Mouse (Mus musculus) ES-E14 (cell line): ENCODE measurements around the gene Fdxr. TPM values are rescaled to one million over a fixed set of nuclear protein-coding genes. Genes with fewer than 3 reads are reported as not detected.

ENCODE experiments used
- DNase-seq: peaks from one replicate; pipeline ENCODE4 v3.0.0-alpha.2; 2013; ENCODE audit warnings: low read depth, low spot score
- H3K27ac ChIP-seq: 2 replicates; pipeline ENCODE4 v1.5.1; 2012; ENCODE audit warnings: low read depth, mild to moderate bottlenecking, low read length, moderate library complexity, mixed read lengths; ENCODE audit not compliant: poor library complexity, insufficient read depth, severe bottlenecking
- H3K36me3 ChIP-seq: 2 replicates; pipeline ENCODE4 v1.6.1; 2012; ENCODE audit warnings: mild to moderate bottlenecking, low read length, moderate library complexity, mixed read lengths; ENCODE audit not compliant: control insufficient read depth, poor library complexity, insufficient read depth, severe bottlenecking
- H3K4me1 ChIP-seq, 2 experiments: fragments of 150-350 bp in 1 of 2; sonication (generic) in 1 of 2; 2 replicates each; pipeline ENCODE4 v1.6.1; 2012; ENCODE audit warnings: low read length in 2 of 2, mild to moderate bottlenecking in 1 of 2, mixed read lengths in 1 of 2; ENCODE audit not compliant: control insufficient read depth in 2 of 2, insufficient read depth in 2 of 2, poor library complexity in 1 of 2
- H3K4me3 ChIP-seq, 2 experiments: fragments of 150-350 bp in 1 of 2; sonication (generic) in 1 of 2; 2 replicates each; pipeline ENCODE4 v1.5.1; 2012; ENCODE audit warnings: low read length in 2 of 2, low read depth in 1 of 2, mild to moderate bottlenecking in 1 of 2, mixed read lengths in 1 of 2; ENCODE audit not compliant: insufficient read depth in 1 of 2, poor library complexity in 1 of 2, severe bottlenecking in 1 of 2
- H3K9ac ChIP-seq: 2 replicates; pipeline ENCODE4 v1.6.1; 2012; ENCODE audit warnings: low read depth, mild to moderate bottlenecking, low read length, mixed read lengths; ENCODE audit not compliant: poor library complexity, insufficient read depth, severe bottlenecking
- H3K9me3 ChIP-seq: fragments of 150-350 bp; sonication (generic); 2 replicates; pipeline ENCODE4 v1.6.1; 2012; ENCODE audit warnings: low read depth, mild to moderate bottlenecking, low read length; ENCODE audit not compliant: control insufficient read depth, insufficient read depth
- CHD2 ChIP-seq: IDR thresholded peaks from 2 replicates; pipeline ENCODE4 v1.6.1; 2014; ENCODE audit warnings: mild to moderate bottlenecking, low read depth, low read length, inconsistent platforms
- HCFC1 ChIP-seq: IDR thresholded peaks from 2 replicates; pipeline ENCODE4 v1.6.1; 2012; ENCODE audit warnings: low read length, inconsistent platforms, borderline replicate concordance; ENCODE audit not compliant: insufficient read depth
- MAFK ChIP-seq: IDR thresholded peaks from 2 replicates; pipeline ENCODE4 v1.6.1; 2014; ENCODE audit warnings: mild to moderate bottlenecking, low read depth, low read length, inconsistent platforms; ENCODE audit not compliant: insufficient read depth
- ZC3H11A ChIP-seq: IDR thresholded peaks from 2 replicates; pipeline ENCODE4 v1.6.1; 2012; ENCODE audit warnings: low read depth, mild to moderate bottlenecking, inconsistent platforms, low read length, borderline replicate concordance
- ZNF384 ChIP-seq: IDR thresholded peaks from 2 replicates; pipeline ENCODE4 v1.6.1; 2012; ENCODE audit warnings: low read depth, low read length, inconsistent platforms
- in situ Hi-C, 2 experiments: fragments of 600-800 bp; cut with MboI; formaldehyde crosslinking; loops; one replicate each; pipeline ENCODE4 v1.15.1; 2025; ENCODE audit warnings: low sequenced_read_pairs in 2 of 2, inconsistent platforms in 1 of 2; ENCODE audit not compliant: unreplicated experiment in 2 of 2
- total RNA-seq: library from RNA; depleted of rRNA; stranded (reverse); fragments of 300-350 nt; gene quantifications from 2 replicates; pipeline ENCODE4 v1.2.3, GENCODE M21; 2012

Fdxr gene
- total RNA-seq, 1 experiment, result 12.1 TPM

- no peaks in the 10 kb centered on the region for H3K36me3 ChIP-seq
- peak overlapping the region; percentile 56 to 60 for H3K4me3 ChIP-seq
- H3K27ac ChIP-seq, result no peak overlapping the region
- H3K9me3 ChIP-seq, result no peaks in the 10 kb centered on the region
- peak overlapping the region; percentile 65 for H3K9ac ChIP-seq
- peak; percentile 77 for DNase-seq
- peaks cover 7 to 33% of the 10 kb centered on the region in 2 experiments; a peak in 3 of 4 replicates for H3K4me1 ChIP-seq
- in situ Hi-C loops, result no loop called here
- TF ChIP-seq MAFK (no peak), ZC3H11A (no peak), CHD2 (no peak), ZNF384 (no peak), HCFC1 (no peak)
Observed at GRCm38 (mm10) chr11:115250405-115251090, 26.3 kb downstream of the Fdxr start.

DNA sequence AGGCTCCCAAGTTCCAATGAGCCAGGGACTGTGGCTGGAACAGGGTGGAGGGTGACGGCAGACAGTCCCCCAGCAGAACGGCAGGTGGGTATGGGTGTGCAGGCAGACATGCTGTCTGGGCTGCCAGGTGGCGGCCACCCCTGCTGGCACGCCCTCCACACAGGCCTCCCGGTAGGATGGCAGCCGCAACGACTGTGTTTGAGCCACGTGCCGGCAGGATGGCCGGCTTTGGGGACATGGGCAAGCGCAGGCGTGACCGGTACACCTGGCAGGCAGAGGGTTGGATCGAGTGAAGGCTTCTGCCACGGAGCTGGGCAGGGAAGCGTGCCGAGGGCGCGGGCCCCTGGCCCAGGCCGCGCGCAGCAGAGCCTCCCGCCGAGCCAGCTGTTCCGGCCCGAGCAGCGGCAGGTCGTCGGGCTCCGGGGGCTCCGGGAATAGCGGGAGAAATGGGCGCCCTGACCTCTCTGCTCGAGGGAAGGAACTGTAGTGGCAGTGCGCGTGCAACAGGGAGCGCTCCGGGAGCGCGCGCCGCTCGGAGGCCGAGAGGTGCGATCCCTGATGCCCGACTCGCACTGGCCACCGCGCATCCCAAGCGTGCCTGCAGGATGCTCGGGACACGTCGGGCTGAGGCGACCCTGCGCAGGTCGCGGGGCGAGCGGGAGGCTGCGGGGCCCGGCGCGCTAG is 27.0 kb downstream of the Fdxr start:
- H3K36me3 ChIP-seq, result no peaks in the 10 kb centered on the region
- H3K4me3 ChIP-seq, result peak overlapping the region; percentile 56 to 60
- no peak overlapping the region for H3K27ac ChIP-seq
- peaks cover 10 to 39% of the 10 kb centered on the region in 2 experiments; a peak in 3 of 4 replicates for H3K4me1 ChIP-seq
- H3K9me3 ChIP-seq, result no peaks in the 10 kb centered on the region
- in situ Hi-C loops, result no loop called here
- no peak for DNase-seq
- no peak for TF ChIP-seq HCFC1
- no peak for TF ChIP-seq MAFK
- TF ChIP-seq ZNF384, result no peak
- no peak for TF ChIP-seq CHD2
- no peak for TF ChIP-seq ZC3H11A
- peak overlapping the region; percentile 65 for H3K9ac ChIP-seq

- in situ Hi-C loops, result no loop called here
- peaks cover 6% of the 10 kb centered on the region; the same call in 1 of the 2 replicates for H3K36me3 ChIP-seq
- H3K4me1 ChIP-seq, result peaks cover 10 to 41% of the 10 kb centered on the region in 2 experiments; a peak in 3 of 4 replicates
- DNase-seq, result no peak
- H3K9me3 ChIP-seq, result no peaks in the 10 kb centered on the region
- TF ChIP-seq CHD2 (no peak), HCFC1 (no peak), MAFK (no peak), ZNF384 (no peak), ZC3H11A (no peak)
- H3K27ac ChIP-seq, result no peak overlapping the region
- no peak overlapping the region for H3K9ac ChIP-seq
- no peak overlapping the region for H3K4me3 ChIP-seq
Observed at GRCm38 (mm10) chr11:115247945-115248344, 28.9 kb downstream of the Fdxr start.

DNA sequence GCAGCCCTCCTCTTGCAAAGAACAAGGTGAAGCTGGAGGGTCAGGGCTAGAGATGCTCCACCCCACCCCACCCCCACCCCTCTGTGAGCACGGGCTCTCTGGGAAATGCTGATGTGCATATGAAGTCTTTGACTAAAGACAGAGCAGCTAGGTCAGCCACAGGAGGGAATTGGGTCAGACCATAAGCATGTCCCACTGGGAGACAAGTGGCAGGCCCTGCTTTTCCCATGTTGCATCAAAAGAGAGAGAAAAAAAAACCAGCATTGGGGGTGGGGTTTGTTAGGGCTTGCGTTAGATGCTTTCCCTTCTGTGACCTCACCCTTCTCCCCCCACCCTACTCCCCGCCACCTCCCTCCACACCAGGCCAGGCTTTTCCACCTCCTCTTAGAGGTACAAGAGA is 29.6 kb downstream of the Fdxr start:
- in situ Hi-C loops, result no loop called here

More for the DNA sequence above, 29.6 kb downstream of the Fdxr start:
- DNase-seq, result no peak
- no peak overlapping the region for H3K9ac ChIP-seq
- peaks cover 6% of the 10 kb centered on the region; the same call in 1 of the 2 replicates for H3K36me3 ChIP-seq
- no peak overlapping the region for H3K27ac ChIP-seq
- no peaks in the 10 kb centered on the region for H3K9me3 ChIP-seq
- H3K4me3 ChIP-seq, result no peak overlapping the region
- TF ChIP-seq HCFC1 (no peak), CHD2 (no peak)
- peaks cover 10 to 41% of the 10 kb centered on the region in 2 experiments; a peak in 3 of 4 replicates for H3K4me1 ChIP-seq
